Mouse (Mus musculus): ENCODE measurements around the gene Gm17727.

GRCm38 (mm10) chr9:35778009-35778408 is at the start of gene Gm17727:
- no peak for TF ChIP-seq CTCF (IDR thresholded peaks at IDR 0.05; ENCODE audit: extremely low read depth, insufficient read depth, insufficient read length, insufficient replicate concordance)
- TF ChIP-seq POLR2A (IDR thresholded peaks at IDR 0.05; ENCODE audit: low read depth, low read length), result no peak

All from spleen, adult 2 months (tissue).